Mouse (Mus musculus): ENCODE measurements around the gene Iqch. TPM values are rescaled to one million over a fixed set of nuclear protein-coding genes. Genes with fewer than 3 reads are reported as not detected.
A peak's percentile ranks its signal among the peaks of the same experiment; 100 is the strongest.

The Iqch gene
- total and polyA plus RNA-seq, 2 experiments from 2014 or later, result 0.10 to 0.14 TPM

DNA sequence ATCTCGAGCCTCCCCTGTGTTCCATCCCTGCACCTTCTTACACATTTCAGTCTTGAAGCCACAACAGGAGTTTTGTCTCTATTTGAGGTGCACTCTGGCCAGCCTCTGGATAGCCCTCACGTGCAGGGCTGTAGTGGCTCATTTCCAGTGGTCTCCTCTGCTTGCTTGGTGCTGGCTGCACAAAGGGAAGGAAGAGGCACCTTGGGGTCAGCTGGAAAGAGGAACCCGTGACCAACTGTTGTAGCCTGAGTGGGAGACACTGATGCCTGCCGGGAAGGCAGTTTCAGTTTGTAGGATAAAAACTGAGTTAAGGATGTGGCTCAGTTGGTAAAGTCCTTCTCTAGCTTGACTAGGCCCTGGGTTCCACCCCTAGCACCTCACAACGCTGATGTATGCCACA, 9.7 kb upstream of the Iqch start:
- Histone ChIP-seq H3K9me3 (ENCODE audit: low read length) (no peaks in the 10 kb centered on the region), H3K27me3 (ENCODE audit: insufficient read depth, low read length) (no peaks in the 10 kb centered on the region), H3K27ac (ENCODE audit: low read depth, low read length) (no peak overlapping the region), H3K36me3 (ENCODE audit: insufficient read depth) (peaks cover 3% of the 10 kb centered on the region), H3K4me3 (ENCODE audit: low read depth, low read length) (no peak overlapping the region), H3K4me2 (ENCODE audit: low read depth) (no peak overlapping the region), H3K9ac (no peak overlapping the region), H3K4me1 (ENCODE audit: insufficient read depth) (no peaks in the 10 kb centered on the region)
- DNase-seq, result no peak
- WGBS, result 78% methylated on average over 5 of the region's 5 CpGs
- TF ChIP-seq CTCF (IDR thresholded peaks at IDR 0.05; ENCODE audit: low read depth), result no peak
- ATAC-seq, result no peak

DNA sequence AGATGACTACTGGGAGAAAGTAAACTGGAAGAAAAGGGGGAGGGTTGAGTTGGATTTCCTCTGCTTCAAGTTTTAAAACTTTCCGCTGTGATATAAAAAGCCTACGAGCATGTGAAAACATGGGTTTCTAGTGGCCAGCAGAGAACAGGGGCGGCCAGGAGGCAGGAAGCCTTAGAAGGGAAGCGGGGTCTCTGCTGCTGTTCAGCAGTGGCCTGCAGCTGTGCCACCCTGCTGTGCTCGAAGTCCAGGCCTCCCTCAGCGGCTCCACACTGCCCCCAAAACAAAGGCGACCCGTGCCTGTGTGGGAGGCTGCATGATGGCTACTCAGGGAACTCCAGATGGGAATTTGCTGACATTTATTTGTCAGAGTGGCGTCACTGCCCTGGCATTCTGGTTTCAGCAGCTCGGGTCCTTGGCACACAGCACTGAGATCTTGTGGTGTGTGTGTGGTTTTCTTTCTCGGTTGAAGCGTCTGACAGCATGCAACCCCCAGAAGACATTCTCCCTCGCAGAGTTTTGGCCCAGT, 8.6 kb upstream of the Iqch start:
- no peaks in the 10 kb centered on the region for H3K36me3 ChIP-seq (ENCODE audit: insufficient read depth)
- H3K4me1 ChIP-seq (ENCODE audit: insufficient read depth), result no peaks in the 10 kb centered on the region
- no peaks in the 10 kb centered on the region for H3K9me3 ChIP-seq (ENCODE audit: low read length)
- WGBS, result 18% methylated on average over 13 of the region's 13 CpGs
- no peak overlapping the region for H3K27ac ChIP-seq (ENCODE audit: low read depth, low read length)
- no peak overlapping the region for H3K4me2 ChIP-seq (ENCODE audit: low read depth)
- ATAC-seq (peak; percentile 16; the same call in 1 of the 2 replicates), DNase-seq (peak; percentile 21)
- TF ChIP-seq CTCF (IDR thresholded peaks at IDR 0.05; ENCODE audit: low read depth), result no peak
- H3K9ac ChIP-seq, result no peak overlapping the region
- no peaks in the 10 kb centered on the region for H3K27me3 ChIP-seq (ENCODE audit: insufficient read depth, low read length)
- H3K4me3 ChIP-seq (ENCODE audit: low read depth, low read length), result no peak overlapping the region

DNA sequence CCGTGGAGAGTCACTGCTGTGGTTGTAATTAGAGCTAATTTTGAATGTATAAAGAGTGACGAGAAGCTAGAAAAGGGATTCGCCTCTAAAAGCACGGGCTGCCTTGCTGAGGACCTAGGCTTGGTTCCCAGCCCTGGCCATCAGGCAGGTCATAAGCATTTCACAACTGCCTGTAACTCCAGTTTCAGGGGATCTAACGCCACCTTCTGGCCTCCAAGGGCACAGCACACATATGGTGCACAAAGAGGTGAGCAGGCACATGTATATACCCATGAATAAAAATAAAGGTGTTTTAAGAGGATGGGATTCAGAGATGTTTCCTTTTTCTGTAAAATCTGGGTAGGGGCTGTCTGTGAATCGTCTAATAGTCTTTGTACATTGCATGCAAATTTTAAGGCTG, 7.9 kb upstream of the Iqch start:
- Histone ChIP-seq H3K27ac (ENCODE audit: low read depth, low read length) (no peak overlapping the region), H3K36me3 (ENCODE audit: insufficient read depth) (no peaks in the 10 kb centered on the region), H3K4me3 (ENCODE audit: low read depth, low read length) (no peak overlapping the region), H3K9me3 (ENCODE audit: low read length) (no peaks in the 10 kb centered on the region), H3K27me3 (ENCODE audit: insufficient read depth, low read length) (no peaks in the 10 kb centered on the region), H3K4me2 (ENCODE audit: low read depth) (no peak overlapping the region), H3K4me1 (ENCODE audit: insufficient read depth) (no peaks in the 10 kb centered on the region), H3K9ac (no peak overlapping the region)
- ATAC-seq, result no peak
- WGBS, result 86% methylated on average over 6 of the region's 6 CpGs
- TF ChIP-seq CTCF (IDR thresholded peaks at IDR 0.05; ENCODE audit: low read depth), result peak; percentile 33; the same call in 1 of the 2 replicates
- DNase-seq, result no peak

DNA sequence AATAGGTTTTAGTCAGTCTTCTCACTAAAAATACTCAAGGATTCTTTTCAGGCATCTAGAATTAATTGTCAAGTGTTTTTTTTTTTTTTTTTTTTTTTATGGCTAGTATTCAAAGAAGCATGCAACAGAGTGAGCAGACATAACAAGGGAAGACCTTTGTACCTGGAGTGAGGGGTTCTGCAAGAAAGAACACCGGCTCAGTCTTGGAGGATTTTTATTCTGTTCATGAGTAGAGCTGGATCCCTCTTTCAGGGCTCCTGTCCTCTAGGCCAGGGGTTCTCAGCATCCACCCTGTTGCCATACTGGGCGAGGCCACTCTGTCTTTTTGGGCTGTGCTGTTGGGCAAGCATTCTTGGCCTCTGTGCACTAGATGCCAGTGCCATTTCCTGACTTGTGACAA, 7.5 kb upstream of the Iqch start:
- Histone ChIP-seq H3K4me1 (ENCODE audit: insufficient read depth) (no peaks in the 10 kb centered on the region), H3K9ac (no peak overlapping the region), H3K4me2 (ENCODE audit: low read depth) (no peak overlapping the region), H3K27ac (ENCODE audit: low read depth, low read length) (no peak overlapping the region), H3K9me3 (ENCODE audit: low read length) (no peaks in the 10 kb centered on the region), H3K4me3 (ENCODE audit: low read depth, low read length) (no peak overlapping the region), H3K27me3 (ENCODE audit: insufficient read depth, low read length) (no peaks in the 10 kb centered on the region), H3K36me3 (ENCODE audit: insufficient read depth) (no peaks in the 10 kb centered on the region)
- 95% methylated on average over 2 of the region's 2 CpGs for WGBS
- ATAC-seq, result no peak
- no peak for DNase-seq
- TF ChIP-seq CTCF (IDR thresholded peaks at IDR 0.05; ENCODE audit: low read depth), result no peak

DNA sequence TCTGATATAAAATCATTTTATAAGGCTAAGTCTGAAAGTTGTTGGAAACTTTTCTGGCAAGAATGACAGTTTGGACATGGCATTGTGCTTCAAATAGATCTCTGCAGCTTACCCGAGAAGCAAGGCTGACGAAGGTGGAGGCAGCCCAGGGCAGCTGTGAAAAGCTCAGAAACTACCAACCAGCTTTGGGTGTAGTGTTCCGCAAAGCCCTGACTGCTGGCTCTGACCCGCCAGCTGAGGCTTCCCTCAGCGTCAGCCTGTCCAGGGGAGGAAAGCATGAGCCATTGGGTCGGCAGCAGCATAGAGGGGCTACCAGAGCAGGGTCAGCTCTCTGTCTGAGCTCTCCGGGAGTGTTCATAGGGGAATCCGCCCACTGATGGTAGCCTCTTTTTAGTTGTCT, 7.0 kb upstream of the Iqch start:
- Histone ChIP-seq H3K9me3 (ENCODE audit: low read length) (no peaks in the 10 kb centered on the region), H3K9ac (no peak overlapping the region), H3K27me3 (ENCODE audit: insufficient read depth, low read length) (no peaks in the 10 kb centered on the region), H3K4me2 (ENCODE audit: low read depth) (no peak overlapping the region), H3K4me3 (ENCODE audit: low read depth, low read length) (no peak overlapping the region), H3K4me1 (ENCODE audit: insufficient read depth) (no peaks in the 10 kb centered on the region), H3K27ac (ENCODE audit: low read depth, low read length) (no peak overlapping the region), H3K36me3 (ENCODE audit: insufficient read depth) (no peaks in the 10 kb centered on the region)
- ATAC-seq (no peak), DNase-seq (no peak)
- no peak for TF ChIP-seq CTCF (IDR thresholded peaks at IDR 0.05; ENCODE audit: low read depth)
- 72% methylated on average over 8 of the region's 8 CpGs for WGBS

DNA sequence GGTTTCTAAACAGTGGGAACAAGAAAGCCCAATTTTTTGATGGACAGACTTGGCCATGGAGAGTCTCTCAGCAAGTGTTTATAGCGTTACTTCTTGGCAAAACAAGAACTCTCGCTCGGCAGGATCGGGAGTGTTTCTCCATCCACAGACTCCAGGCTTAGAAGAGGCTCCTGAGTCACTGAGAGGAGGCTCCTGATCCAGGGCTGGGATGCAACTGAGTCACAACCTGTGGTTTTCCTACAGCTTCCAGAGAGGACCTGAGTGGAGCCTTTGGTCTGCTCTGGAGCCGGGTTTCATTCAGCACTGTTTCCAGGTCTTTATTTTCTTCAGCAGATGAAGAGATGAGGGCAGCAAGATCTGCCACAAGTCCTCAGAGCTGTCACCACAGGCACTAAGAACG, 5.7 kb upstream of the Iqch start:
- Histone ChIP-seq H3K9ac (no peak overlapping the region), H3K4me1 (ENCODE audit: insufficient read depth) (no peaks in the 10 kb centered on the region), H3K4me2 (ENCODE audit: low read depth) (no peak overlapping the region), H3K27me3 (ENCODE audit: insufficient read depth, low read length) (no peaks in the 10 kb centered on the region), H3K27ac (ENCODE audit: low read depth, low read length) (no peak overlapping the region), H3K4me3 (ENCODE audit: low read depth, low read length) (no peak overlapping the region), H3K36me3 (ENCODE audit: insufficient read depth) (no peaks in the 10 kb centered on the region), H3K9me3 (ENCODE audit: low read length) (no peaks in the 10 kb centered on the region)
- WGBS, result 68% methylated on average over 6 of the region's 6 CpGs
- no peak for TF ChIP-seq CTCF (IDR thresholded peaks at IDR 0.05; ENCODE audit: low read depth)
- no peak for DNase-seq
- no peak for ATAC-seq

DNA sequence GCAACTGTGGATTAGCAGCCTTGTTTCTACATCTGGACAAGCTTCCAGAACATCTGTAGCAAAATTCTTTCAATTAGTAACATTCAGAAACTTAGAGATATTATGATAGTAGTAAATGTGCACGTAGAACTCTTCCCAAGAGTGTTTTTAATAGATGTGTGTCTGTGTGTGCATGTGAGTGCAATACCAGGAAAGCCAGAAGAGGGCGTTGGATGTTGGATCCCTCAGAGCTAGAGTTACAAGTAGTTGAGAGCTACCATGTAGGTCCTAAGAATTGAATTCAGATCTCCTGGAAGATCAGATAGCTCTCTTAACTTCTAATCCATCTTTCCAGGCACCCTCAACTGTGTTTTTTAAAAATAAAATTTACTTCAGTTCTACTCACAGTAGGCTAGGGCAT, 4.3 kb upstream of the Iqch start:
- H3K4me1 ChIP-seq (ENCODE audit: insufficient read depth), result no peaks in the 10 kb centered on the region
- ATAC-seq, result no peak
- H3K9ac ChIP-seq, result no peak overlapping the region
- H3K27ac ChIP-seq (ENCODE audit: low read depth, low read length), result no peak overlapping the region
- 83% methylated on average over 2 of the region's 2 CpGs for WGBS
- no peaks in the 10 kb centered on the region for H3K36me3 ChIP-seq (ENCODE audit: insufficient read depth)
- H3K4me2 ChIP-seq (ENCODE audit: low read depth), result no peak overlapping the region
- TF ChIP-seq CTCF (IDR thresholded peaks at IDR 0.05; ENCODE audit: low read depth), result peak; percentile 21; the same call in 1 of the 2 replicates
- no peaks in the 10 kb centered on the region for H3K9me3 ChIP-seq (ENCODE audit: low read length)
- no peaks in the 10 kb centered on the region for H3K27me3 ChIP-seq (ENCODE audit: insufficient read depth, low read length)
- no peak for DNase-seq
- H3K4me3 ChIP-seq (ENCODE audit: low read depth, low read length), result no peak overlapping the region
